Mouse (Mus musculus) myocyte (in vitro differentiated cells): ENCODE results near the gene Myh9. TPM values are rescaled to one million over a fixed set of nuclear protein-coding genes. Genes with fewer than 3 reads are reported as not detected.
"Not testable (repeated sequence)": the region's sequence is repeated elsewhere in the genome, so short reads cannot be mapped to it uniquely, and the experiment has no call there.

Experiments
- H3K27me3 ChIP-seq: one replicate; pipeline ENCODE4 v1.6.1; 2011; ENCODE audit not compliant: control insufficient read depth, insufficient read depth, insufficient read length
- H3K36me3 ChIP-seq: one replicate; pipeline ENCODE4 v1.6.1; 2011; ENCODE audit not compliant: control insufficient read depth, insufficient read depth
- H3K4me2 ChIP-seq: one replicate; pipeline ENCODE4 v1.6.1; 2011; ENCODE audit warnings: low read depth, control low read depth
- H3K4me3 ChIP-seq: one replicate; pipeline ENCODE4 v1.5.1; 2011; ENCODE audit warnings: mild to moderate bottlenecking, control low read depth, moderate library complexity
- H3K79me2 ChIP-seq: one replicate; pipeline ENCODE4 v1.6.1; 2011; ENCODE audit not compliant: control insufficient read depth, insufficient read depth
- H3ac ChIP-seq: one replicate; pipeline ENCODE4 v1.6.1; 2011; ENCODE audit not compliant: control insufficient read depth, insufficient read length
- CEBPB ChIP-seq: IDR thresholded peaks from 2 replicates; pipeline ENCODE4 v1.6.1; 2011; ENCODE audit warnings: mild to moderate bottlenecking, moderate library complexity; ENCODE audit not compliant: poor library complexity, insufficient read depth, severe bottlenecking
- E2F4 ChIP-seq: IDR thresholded peaks from one replicate; pipeline ENCODE4 v1.6.1; 2011; ENCODE audit warnings: mild to moderate bottlenecking, control low read depth, moderate library complexity; ENCODE audit not compliant: insufficient read depth
- MAX ChIP-seq: IDR thresholded peaks from one replicate; pipeline ENCODE4 v1.6.1; 2011; ENCODE audit warnings: low read depth, mild to moderate bottlenecking, control low read depth
- MYOD1 ChIP-seq, 3 experiments: IDR thresholded peaks; one replicate each; pipeline ENCODE4 v1.6.1; 2011; ENCODE audit warnings: control low read depth in 2 of 3, low read depth in 2 of 3, mild to moderate bottlenecking in 2 of 3, moderate library complexity in 1 of 3; ENCODE audit not compliant: insufficient read length in 2 of 3, control insufficient read depth in 1 of 3
- MYOG ChIP-seq, 3 experiments: IDR thresholded peaks; one replicate each; pipeline ENCODE4 v1.6.1; 2011; ENCODE audit warnings: control low read depth in 2 of 3, low read depth in 2 of 3, mild to moderate bottlenecking in 2 of 3; ENCODE audit not compliant: insufficient read length in 2 of 3, control insufficient read depth in 1 of 3, insufficient read depth in 1 of 3
- POLR2AphosphoS2 ChIP-seq: IDR thresholded peaks from one replicate; pipeline ENCODE4 v1.6.1; 2011; ENCODE audit warnings: low read depth, control low read depth; ENCODE audit not compliant: insufficient read length
- REST ChIP-seq: IDR thresholded peaks from one replicate; pipeline ENCODE4 v1.6.1; 2011; ENCODE audit warnings: mild to moderate bottlenecking, control low read depth, moderate library complexity; ENCODE audit not compliant: insufficient read depth, insufficient read length
- SRF ChIP-seq: IDR thresholded peaks from one replicate; pipeline ENCODE4 v1.6.1; 2011; ENCODE audit warnings: low read depth; ENCODE audit not compliant: control insufficient read depth, insufficient read length
- TCF12 ChIP-seq: IDR thresholded peaks from one replicate; pipeline ENCODE4 v1.6.1; 2011; ENCODE audit warnings: mild to moderate bottlenecking, control low read depth; ENCODE audit not compliant: poor library complexity, insufficient read depth, severe bottlenecking
- TCF3 ChIP-seq: IDR thresholded peaks from one replicate; pipeline ENCODE4 v1.6.1; 2011; ENCODE audit warnings: low read depth, control low read depth; ENCODE audit not compliant: insufficient read length
- USF1 ChIP-seq: IDR thresholded peaks from one replicate; pipeline ENCODE4 v1.6.1; 2011; ENCODE audit warnings: low read depth, mild to moderate bottlenecking, control low read depth, moderate library complexity
- polyA plus RNA-seq: library from polyadenylated mRNA; unstranded; fragments of >200 nt; fragmentation: generic; extraction: Trizol; gene quantifications from one replicate; pipeline ENCODE4 v1.2.1, GENCODE M21; 2012; ENCODE audit warnings: missing spikeins

Gene Myh9
- polyA plus RNA-seq, 1 experiment, result 466 TPM

DNA sequence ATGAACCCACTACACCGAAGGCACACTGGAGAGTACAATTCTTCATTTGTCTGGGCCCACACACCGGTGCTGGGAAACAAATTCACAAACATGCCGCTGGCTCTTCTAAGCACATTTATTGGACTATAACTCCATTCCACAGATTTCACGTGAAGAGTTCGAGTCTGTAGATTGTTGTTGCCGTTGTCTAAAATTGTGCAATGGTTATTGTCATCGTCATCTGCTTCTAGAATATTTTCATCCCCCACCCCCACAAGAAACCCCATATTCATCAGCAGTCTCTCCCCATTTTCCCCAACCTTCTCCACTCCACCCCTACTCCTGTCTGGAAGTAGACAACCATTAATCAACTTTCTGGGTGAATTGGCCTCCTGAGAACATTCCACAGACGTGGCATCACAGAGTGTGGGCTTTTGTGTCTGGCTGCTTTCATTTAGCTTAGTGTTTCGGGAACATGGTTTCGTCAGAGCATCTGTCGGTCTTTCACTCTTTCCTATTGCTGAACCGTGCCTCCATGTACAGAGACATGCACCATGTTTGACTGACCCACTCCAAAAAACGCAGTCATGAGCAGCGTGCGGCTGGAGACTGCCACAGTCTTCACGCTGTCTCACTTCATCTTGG is 6.6 kb upstream of the Myh9 start:
- Histone ChIP-seq H3K36me3 (no peaks in the 10 kb centered on the region), H3K27me3 (no peaks in the 10 kb centered on the region), H3K4me3 (no peak overlapping the region), H3K4me2 (peak overlapping the region; percentile 41), H3K79me2 (no peaks in the 10 kb centered on the region), H3ac (no peak overlapping the region)
- TF ChIP-seq USF1, result no peak
- TF ChIP-seq E2F4, result no peak
- TF ChIP-seq TCF12, result no peak
- TF ChIP-seq MYOG (IDR thresholded peaks at IDR 0.05; ENCODE audit: control insufficient read depth in 1 of 3, insufficient read depth in 1 of 3, insufficient read length in 2 of 3, low read depth in 2 of 3), result no peak
- TF ChIP-seq CEBPB, result peak; percentile 62; the same call in 1 of the 2 replicates
- no peak for TF ChIP-seq MAX

DNA sequence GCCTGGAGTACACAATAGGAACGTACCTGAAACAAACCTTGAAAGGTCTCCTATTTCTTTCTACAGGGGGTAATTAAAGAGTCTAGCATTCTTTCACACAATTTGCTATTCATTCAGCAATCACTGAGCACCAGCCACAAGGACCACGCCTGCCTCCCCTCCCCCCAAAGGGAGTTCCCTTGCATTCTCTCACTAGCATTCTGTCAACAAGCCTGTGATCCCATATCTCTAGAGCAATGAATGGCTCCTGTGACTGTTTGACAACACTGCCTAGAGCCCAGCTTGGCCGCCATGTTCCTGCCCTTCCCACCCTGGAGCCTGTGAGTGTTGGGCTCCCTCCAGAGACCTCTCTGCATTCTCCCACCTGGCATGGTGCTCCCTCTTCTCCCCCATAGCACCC is 5.9 kb upstream of the Myh9 start:
- Histone ChIP-seq H3K36me3 (no peaks in the 10 kb centered on the region), H3K27me3 (no peaks in the 10 kb centered on the region), H3K4me3 (no peak overlapping the region), H3ac (no peak overlapping the region), H3K79me2 (no peaks in the 10 kb centered on the region), H3K4me2 (no peak overlapping the region)
- TF ChIP-seq MAX (no peak), MYOD1 (IDR thresholded peaks at IDR 0.05; ENCODE audit: control insufficient read depth in 1 of 3, insufficient read length in 2 of 3, low read depth in 2 of 3) (no peak), USF1 (no peak)

- Histone ChIP-seq H3K27me3 (no peaks in the 10 kb centered on the region), H3ac (no peak overlapping the region), H3K4me2 (no peak overlapping the region), H3K79me2 (no peaks in the 10 kb centered on the region), H3K4me3 (no peak overlapping the region), H3K36me3 (no peaks in the 10 kb centered on the region)
- TF ChIP-seq CEBPB, result no peak
- TF ChIP-seq TCF3, result no peak
- no peak for TF ChIP-seq MYOG (IDR thresholded peaks at IDR 0.05; ENCODE audit: control insufficient read depth in 1 of 3, insufficient read depth in 1 of 3, insufficient read length in 2 of 3, low read depth in 2 of 3)
- no peak for TF ChIP-seq MAX
- TF ChIP-seq SRF, result no peak
- no peak for TF ChIP-seq USF1
- no peak for TF ChIP-seq E2F4
- no peak for TF ChIP-seq TCF12
Observed at GRCm38 (mm10) chr15:77847108-77847507, 5.1 kb upstream of the Myh9 start.

- not testable (repeated sequence) for H3K36me3 ChIP-seq, H3K79me2 ChIP-seq, H3ac ChIP-seq, H3K27me3 ChIP-seq, H3K4me3 ChIP-seq, H3K4me2 ChIP-seq
Observed at GRCm38 (mm10) chr15:77845931-77846595, 4.1 kb upstream of the Myh9 start.

DNA sequence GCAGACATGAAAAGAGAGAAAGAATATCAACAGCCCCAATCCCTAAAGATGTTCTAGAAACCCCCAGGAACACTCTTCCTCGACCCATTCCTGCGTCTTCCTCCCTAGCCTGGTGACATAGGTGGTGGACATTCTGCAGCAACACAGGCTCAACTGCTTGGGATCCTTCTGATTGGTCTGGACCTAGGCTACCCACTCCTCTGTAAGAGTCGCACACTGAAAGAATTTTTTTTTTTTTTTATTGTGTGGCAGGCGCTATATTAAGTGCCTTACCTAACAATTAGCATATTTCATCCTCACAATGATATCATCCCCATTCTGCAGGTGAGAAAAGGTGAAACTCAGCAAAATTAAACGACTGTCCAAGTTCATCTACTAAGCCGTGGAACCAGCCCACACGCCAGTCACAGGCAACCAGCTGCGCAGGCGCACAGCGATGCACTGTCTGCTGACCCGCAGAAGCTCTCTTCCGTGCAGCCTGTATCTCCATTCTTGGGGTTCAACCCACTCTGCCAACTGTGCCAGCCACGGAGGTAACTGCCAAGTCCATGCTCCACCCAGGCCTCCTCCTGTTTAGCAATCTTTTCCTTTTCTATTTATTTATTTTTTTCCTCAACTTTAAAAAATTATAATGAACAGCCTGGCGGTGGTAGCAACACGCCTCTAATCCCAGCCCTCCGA is 3.1 kb upstream of the Myh9 start:
- no peak overlapping the region for H3ac ChIP-seq
- no peak overlapping the region for H3K4me3 ChIP-seq
- H3K36me3 ChIP-seq, result no peaks in the 10 kb centered on the region
- H3K27me3 ChIP-seq, result no peaks in the 10 kb centered on the region
- peaks cover 18% of the 10 kb centered on the region for H3K79me2 ChIP-seq
- TF ChIP-seq SRF, result no peak
- no peak overlapping the region for H3K4me2 ChIP-seq

- H3K4me3 ChIP-seq, result no peak overlapping the region
- no peaks in the 10 kb centered on the region for H3K36me3 ChIP-seq
- no peak overlapping the region for H3K4me2 ChIP-seq
- TF ChIP-seq CEBPB (no peak), TCF3 (no peak), SRF (no peak), MYOG (IDR thresholded peaks at IDR 0.05; ENCODE audit: control insufficient read depth in 1 of 3, insufficient read depth in 1 of 3, insufficient read length in 2 of 3, low read depth in 2 of 3) (no peak), REST (no peak), MYOD1 (IDR thresholded peaks at IDR 0.05; ENCODE audit: control insufficient read depth in 1 of 3, insufficient read length in 2 of 3, low read depth in 2 of 3) (no peak), POLR2AphosphoS2 (no peak), USF1 (no peak), MAX (no peak), TCF12 (no peak)
- no peak overlapping the region for H3ac ChIP-seq
- H3K79me2 ChIP-seq, result peaks cover 29% of the 10 kb centered on the region
- H3K27me3 ChIP-seq, result no peaks in the 10 kb centered on the region
Observed at GRCm38 (mm10) chr15:77844048-77844447, 2.1 kb upstream of the Myh9 start.

- peak overlapping the region; percentile 93 for H3K4me2 ChIP-seq
- not testable (repeated sequence) for H3K27me3 ChIP-seq
Observed at GRCm38 (mm10) chr15:77843494-77844041, 1.6 kb upstream of the Myh9 start.

More at GRCm38 (mm10) chr15:77843494-77844041, 1.6 kb upstream of the Myh9 start:
- Histone ChIP-seq H3K79me2 (peaks cover 33% of the 10 kb centered on the region), H3K4me3 (peak overlapping the region; percentile 94)
- H3ac ChIP-seq, H3K36me3 ChIP-seq: not testable (repeated sequence)
